Mouse (Mus musculus) liver, embryonic 14.5 days (tissue): ENCODE results near the gene Rora.

Experiments
- CTCF ChIP-seq: IDR thresholded peaks from 2 replicates; pipeline ENCODE4 v1.5.1; 2016; ENCODE audit warnings: antibody characterized with exemption, low read depth, control low read depth
- EP300 ChIP-seq: IDR thresholded peaks from 2 replicates; pipeline ENCODE4 v1.6.1; 2016; ENCODE audit warnings: antibody characterized with exemption, low read depth

DNA sequence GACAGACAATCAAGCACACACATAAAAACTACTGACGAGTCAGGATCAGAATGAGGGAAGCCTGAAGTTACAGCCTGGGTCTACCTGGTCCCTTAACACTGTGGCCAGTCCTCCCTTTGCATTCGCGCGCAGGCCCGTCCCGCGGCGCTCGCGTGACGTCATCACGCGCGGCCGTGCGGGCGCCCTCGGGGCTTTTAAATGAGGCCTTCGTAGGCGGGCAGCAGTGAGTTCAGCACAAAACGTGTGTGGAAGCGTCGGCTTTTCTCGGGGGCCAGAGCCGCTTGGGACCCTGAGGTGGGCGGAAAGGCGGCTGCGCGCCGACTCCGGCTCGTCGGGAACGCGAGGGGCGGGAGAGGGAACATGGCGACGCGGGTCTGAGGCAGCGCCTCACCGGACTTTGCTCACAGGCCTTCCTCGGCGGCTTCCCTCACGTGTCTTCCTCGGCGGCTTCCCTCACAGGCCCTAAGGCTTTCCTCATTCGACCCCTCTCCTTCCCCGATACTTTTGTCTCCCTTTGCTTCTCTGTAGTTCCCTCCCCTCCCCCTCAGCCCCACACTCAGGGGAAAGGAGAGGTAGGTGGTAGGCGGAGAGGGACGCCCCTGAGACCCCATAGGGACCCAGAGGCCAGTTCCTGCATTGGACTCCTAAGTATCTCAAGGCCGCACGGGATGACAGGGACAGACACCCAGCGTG, 744.3 kb downstream of the Rora start, which contains the start of gene Ice2:
- TF ChIP-seq CTCF (no peak), EP300 (no peak)
